Mouse (Mus musculus) gastrocnemius, postnatal 14 days (tissue): ENCODE data around the gene Armc3. TPM values are rescaled to one million over a fixed set of nuclear protein-coding genes. Genes with fewer than 3 reads are reported as not detected.
"Not testable (repeated sequence)": the region's sequence is repeated elsewhere in the genome, so short reads cannot be mapped to it uniquely, and the experiment has no call there.

ENCODE experiments used
- DNase-seq: peaks from one replicate; pipeline ENCODE4 v3.0.0; 2021; ENCODE audit warnings: mixed read lengths
- intact Hi-C: fragments of 180-260 bp; cut with DNase I; formaldehyde crosslinking; loops from one replicate; pipeline ENCODE4 v1.15.1; 2025; ENCODE audit warnings: low total_unique reads
- total RNA-seq, 2 experiments: library from RNA; stranded (reverse); gene quantifications; 2 replicates each; pipeline ENCODE4 v1.2.3; 2021

The Armc3 gene
- total RNA-seq, 2 experiments from 2014 or later: not detected

- intact Hi-C loops: no loop called here
- no peak for DNase-seq
These were observed 68.3 kb downstream of the Armc3 start for GRCm38 (mm10) chr2:19267396-19267795.

DNA sequence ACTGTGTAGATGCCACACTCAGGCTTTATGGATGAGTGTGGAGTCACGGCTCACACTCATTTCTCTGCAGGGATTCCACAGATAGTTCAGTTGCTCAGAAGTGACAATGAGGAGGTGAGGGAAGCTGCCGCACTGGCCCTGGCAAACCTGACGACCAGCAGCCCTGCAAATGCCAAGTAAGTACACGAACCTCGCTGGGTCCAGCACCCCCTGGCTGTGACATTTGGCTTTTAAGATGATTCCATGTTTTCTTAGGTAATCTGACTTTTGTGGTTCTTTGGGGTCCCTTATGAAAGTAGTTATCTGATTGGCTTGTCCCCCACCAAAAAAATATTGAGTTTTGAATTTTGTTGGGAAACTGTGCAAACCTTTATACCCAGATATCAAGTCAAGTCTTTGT is 70.9 kb downstream of the Armc3 start:
- DNase-seq: no peak
- intact Hi-C loops: loop anchor here (5.0 kb wide), 1 partner anchor 398 kb away; no protein-coding TSS in a partner anchor

DNA sequence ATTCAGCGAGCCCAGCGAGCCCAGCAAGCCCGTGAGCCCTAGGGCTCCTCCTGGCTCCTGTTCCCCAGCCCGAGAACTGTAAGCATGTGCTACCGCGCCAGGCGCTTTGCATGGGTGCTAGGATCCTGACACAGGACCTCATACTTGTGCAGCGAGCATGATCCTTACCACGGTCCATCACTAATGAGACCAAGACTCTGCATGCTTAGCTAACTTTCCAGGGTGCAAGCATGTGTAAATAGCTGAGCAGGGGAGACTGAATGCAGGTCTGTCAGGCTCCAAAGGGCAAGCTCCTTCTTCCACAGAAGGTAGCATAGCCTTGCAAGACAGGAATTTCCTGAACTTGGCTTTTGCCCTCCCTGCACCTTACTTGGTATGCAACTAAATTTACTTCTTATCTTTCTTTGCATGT is 71.6 kb downstream of the Armc3 start:
- intact Hi-C loops: loop anchor here (5.0 kb wide), 1 partner anchor 398 kb away; no protein-coding TSS in a partner anchor

GRCm38 (mm10) chr2:19274583-19274982 is 75.5 kb downstream of the Armc3 start:
- intact Hi-C loops: loop anchor here (5.0 kb wide), 1 partner anchor 402 kb away; no protein-coding TSS in a partner anchor
- DNase-seq: no peak

More for the DNA sequence above, 71.6 kb downstream of the Armc3 start:
- DNase-seq: no peak

GRCm38 (mm10) chr2:19275602-19276539 is 76.8 kb downstream of the Armc3 start:
- peak; percentile 69 for DNase-seq
- intact Hi-C loops: no loop called here

- no peak for DNase-seq
- intact Hi-C loops: no loop called here
These were observed 81.2 kb downstream of the Armc3 start for GRCm38 (mm10) chr2:19280331-19280730.

GRCm38 (mm10) chr2:19292366-19292765 is 93.3 kb downstream of the Armc3 start:
- intact Hi-C loops: no loop called here
- no peak for DNase-seq

- intact Hi-C loops: no loop called here
- no peak for DNase-seq
These were observed 101.4 kb downstream of the Armc3 start for GRCm38 (mm10) chr2:19300345-19301089.

DNA sequence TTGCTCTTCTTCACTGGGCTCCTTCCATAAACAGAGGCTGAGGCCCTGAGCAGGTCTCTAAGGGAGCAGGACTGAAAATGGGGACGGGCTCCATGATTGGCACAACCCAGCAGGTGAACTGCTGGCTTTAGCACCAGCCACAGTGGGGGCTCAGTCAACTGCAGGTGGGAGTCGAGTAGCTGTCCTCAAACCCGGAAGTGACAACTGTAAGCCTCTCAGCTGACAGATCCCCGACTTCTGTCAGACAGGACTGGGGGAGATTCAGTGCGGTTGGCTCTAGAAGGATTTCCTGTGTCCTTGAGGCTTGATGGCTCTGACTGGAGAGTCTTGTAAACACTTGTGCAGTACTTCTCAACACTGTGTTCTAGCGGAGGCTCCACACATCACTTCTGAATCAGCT is 102.1 kb downstream of the Armc3 start:
- no peak for DNase-seq
- intact Hi-C loops: no loop called here

DNA sequence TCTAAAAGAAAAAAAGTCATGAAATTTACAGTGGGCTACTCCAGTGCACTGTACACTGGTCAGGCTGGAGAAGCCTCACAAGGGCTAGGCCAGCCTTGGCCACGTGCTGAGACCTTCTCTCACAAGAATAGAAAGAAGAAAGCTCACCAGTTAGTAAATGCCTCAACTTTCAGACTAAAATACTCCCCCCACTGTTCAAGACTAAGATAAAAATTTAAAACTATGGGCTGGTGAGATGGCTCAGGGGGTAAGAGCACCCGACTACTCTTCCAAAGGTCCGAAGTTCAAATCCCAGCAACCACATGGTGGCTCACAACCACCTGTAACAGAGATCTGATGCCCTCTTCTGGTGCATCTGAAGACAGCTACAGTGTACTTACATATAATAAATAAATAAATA is 104.0 kb downstream of the Armc3 start:
- intact Hi-C loops, DNase-seq: not testable (repeated sequence)

DNA sequence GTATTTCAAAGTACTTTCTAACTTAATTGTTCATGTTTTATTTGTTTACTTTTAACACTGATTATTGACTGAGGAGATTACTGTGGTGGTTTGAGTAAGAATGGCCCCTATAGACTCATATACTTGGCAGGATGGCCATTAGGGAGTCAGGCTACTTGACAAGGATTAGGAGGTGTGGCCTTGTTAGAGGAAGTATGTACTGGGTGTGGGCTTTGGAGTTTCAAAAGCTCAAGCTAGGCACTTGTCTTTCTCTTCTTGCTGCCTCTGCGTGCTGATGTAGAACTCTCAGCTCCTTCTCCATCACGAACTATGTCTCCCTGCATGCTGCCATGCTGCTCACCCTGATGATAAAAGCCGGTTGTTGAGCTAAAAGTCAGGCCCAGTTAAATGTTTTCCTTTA is 111.4 kb downstream of the Armc3 start:
- no peak for DNase-seq
- intact Hi-C loops: no loop called here

- intact Hi-C loops: no loop called here
- DNase-seq: no peak
These were observed 117.0 kb downstream of the Armc3 start for GRCm38 (mm10) chr2:19316056-19316455.

DNA sequence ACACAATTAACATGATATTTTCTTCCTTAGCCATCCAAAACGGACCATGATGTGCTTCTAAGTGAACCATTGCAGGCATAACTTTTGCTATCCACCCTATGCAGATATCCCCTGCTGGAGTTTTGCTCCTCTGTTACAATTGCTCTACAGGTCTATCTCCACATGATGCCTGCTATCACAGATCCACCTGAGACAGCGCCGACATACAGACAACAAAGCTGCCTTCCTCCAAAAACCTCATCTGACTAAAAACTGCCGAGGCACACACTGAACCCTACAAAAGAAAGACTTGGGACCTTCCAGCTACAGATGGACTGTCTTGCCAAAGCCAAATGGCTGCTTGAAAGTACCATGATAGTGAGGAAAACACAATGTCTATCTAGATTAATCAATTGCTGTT is 117.6 kb downstream of the Armc3 start:
- intact Hi-C loops: no loop called here
- no peak for DNase-seq

DNA sequence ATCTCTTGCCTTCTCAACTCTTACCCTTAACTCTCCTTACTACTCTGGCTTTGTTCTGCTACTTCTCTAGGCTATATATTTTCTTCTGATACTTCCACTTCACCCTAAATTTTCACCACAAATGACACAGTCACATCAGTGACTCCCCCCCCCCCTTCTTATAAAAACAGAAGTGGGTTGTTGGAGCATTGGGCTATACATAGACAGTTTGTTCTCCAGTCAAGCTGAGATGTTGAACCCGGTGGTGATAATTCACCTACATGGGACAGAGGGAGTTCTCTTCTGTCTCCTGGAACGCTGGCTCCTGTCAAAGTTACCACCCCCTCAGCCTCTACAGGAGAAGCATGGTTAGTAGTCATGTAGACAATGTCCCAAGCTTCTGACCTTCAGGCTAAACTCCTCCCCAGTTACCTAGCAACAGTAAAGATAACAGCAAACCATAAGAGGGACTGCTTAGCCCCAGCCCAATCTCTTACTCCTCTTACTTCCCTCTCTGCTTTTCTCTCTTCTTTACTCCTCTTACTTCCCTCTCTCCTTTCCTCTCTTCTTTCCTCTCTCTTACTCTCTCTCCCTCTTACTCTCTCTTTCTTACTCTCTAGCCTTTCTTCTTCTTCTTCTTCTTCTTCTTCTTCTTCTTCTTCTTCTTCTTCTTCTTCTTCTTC is 118.2 kb downstream of the Armc3 start:
- DNase-seq, intact Hi-C loops: not testable (repeated sequence)

DNA sequence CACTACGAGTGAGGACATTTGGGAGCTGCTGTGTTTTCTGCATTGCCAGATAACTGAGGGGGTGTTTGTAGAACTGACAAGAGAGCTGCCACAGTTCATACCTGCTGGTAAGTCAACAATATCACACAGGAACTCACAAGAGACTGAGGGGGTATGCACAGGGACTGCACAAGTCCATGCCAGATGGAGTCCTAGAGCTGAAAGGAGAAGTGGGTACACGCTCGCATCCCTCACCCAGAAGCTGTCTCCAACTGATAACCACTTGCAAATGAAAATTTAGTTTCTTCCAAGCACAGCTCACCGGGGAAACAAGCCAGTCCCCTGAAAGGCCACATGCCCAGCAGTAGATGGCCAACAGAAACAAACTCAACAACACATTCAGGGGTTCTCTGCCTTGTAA is 119.4 kb downstream of the Armc3 start:
- no peak for DNase-seq
- intact Hi-C loops: no loop called here

DNA sequence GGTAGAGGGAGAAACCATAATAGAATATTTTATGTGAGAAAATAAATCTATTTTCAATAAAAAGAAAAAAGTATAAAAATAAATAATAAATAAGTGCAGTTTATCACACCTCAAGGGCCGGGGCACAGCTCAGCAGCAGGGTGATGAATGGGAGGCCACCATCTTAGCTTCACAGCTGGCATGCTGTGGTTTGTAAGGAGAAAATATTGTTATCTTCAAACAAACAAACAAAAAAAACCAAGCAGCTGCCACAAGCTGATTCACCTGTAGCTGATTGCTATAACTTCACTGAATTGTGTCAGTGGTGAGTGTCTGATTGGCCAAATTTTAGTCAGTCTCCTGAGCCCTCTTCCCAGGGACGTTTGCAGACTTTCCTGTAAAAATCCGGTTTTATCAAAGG is 120.2 kb downstream of the Armc3 start:
- intact Hi-C loops: no loop called here
- no peak for DNase-seq

- intact Hi-C loops: no loop called here
- no peak for DNase-seq
These were observed 123.3 kb downstream of the Armc3 start for GRCm38 (mm10) chr2:19322448-19322847.

- intact Hi-C loops: no loop called here
- no peak for DNase-seq
These were observed 127.3 kb downstream of the Armc3 start for GRCm38 (mm10) chr2:19326376-19326775.

- intact Hi-C loops: no loop called here
These were observed 128.7 kb downstream of the Armc3 start for GRCm38 (mm10) chr2:19327811-19328210.

More at GRCm38 (mm10) chr2:19327811-19328210, 128.7 kb downstream of the Armc3 start:
- DNase-seq: no peak
